Mouse (Mus musculus): ENCODE results near the gene Prdm5.

GRCm38 (mm10) chr6:65862836-65863235 lies 84.0 kb downstream of the Prdm5 start:
- no peak for TF ChIP-seq CTCF (IDR thresholded peaks at IDR 0.05; ENCODE audit: extremely low read depth, insufficient read depth, insufficient read length, insufficient replicate concordance)
- TF ChIP-seq POLR2A (IDR thresholded peaks at IDR 0.05; ENCODE audit: low read depth, low read length): no peak
